Mouse (Mus musculus) forebrain, embryonic 12.5 days (tissue): ENCODE results near the gene Golt1a. TPM values are rescaled to one million over a fixed set of nuclear protein-coding genes. Genes with fewer than 3 reads are reported as not detected.

Source experiments
- ATAC-seq: fragments of 200-750 bp; cut with Nextera tagmentation; 2 replicates; pipeline ENCODE4 v1.8.0; 2017; ENCODE audit warnings: moderate TSS enrichment; ENCODE audit not compliant: low FRiP score
- H3K27ac ChIP-seq: fragments of 300-500 bp; sonication (generic); 2 replicates; pipeline ENCODE4 v1.5.1; 2016; ENCODE audit warnings: mild to moderate bottlenecking
- H3K27me3 ChIP-seq: fragments of 300-500 bp; sonication (generic); 2 replicates; pipeline ENCODE4 v1.6.1; 2016; ENCODE audit warnings: mild to moderate bottlenecking
- H3K36me3 ChIP-seq: fragments of 300-500 bp; sonication (generic); replicated peaks from 2 replicates; pipeline ENCODE4 v1.6.1; 2016; ENCODE audit warnings: mild to moderate bottlenecking
- H3K4me1 ChIP-seq: fragments of 300-500 bp; sonication (generic); 2 replicates; pipeline ENCODE4 v1.6.1; 2016
- H3K4me2 ChIP-seq: fragments of 300-500 bp; sonication (generic); 2 replicates; pipeline ENCODE4 v1.6.1; 2016; ENCODE audit warnings: mild to moderate bottlenecking, moderate library complexity
- H3K4me3 ChIP-seq: fragments of 300-500 bp; sonication (generic); replicated peaks from 2 replicates; pipeline ENCODE4 v1.5.1; 2016; ENCODE audit warnings: mild to moderate bottlenecking
- H3K9ac ChIP-seq: fragments of 300-500 bp; sonication (generic); 2 replicates; pipeline ENCODE4 v1.6.1; 2016; ENCODE audit warnings: mild to moderate bottlenecking
- H3K9me3 ChIP-seq: fragments of 300-500 bp; sonication (generic); 2 replicates; pipeline ENCODE4 v1.6.1; 2016
- WGBS: fragments of 180-500 bp; shearing (Covaris S2); methylation state at CpG from one replicate; pipeline ENCODE4 v1.1.7; 2016; 5-methylcytosine and 5-hydroxymethylcytosine counted together
- polyA plus RNA-seq: library from polyadenylated mRNA; unstranded; fragments of >200 nt; fragmentation: Nextera tagmentation; extraction: Ambion mirVana; gene quantifications from 2 replicates; pipeline ENCODE4 v1.2.1, GENCODE M21; 2016

Gene Golt1a
- polyA plus RNA-seq: not detected in 2 replicates

DNA sequence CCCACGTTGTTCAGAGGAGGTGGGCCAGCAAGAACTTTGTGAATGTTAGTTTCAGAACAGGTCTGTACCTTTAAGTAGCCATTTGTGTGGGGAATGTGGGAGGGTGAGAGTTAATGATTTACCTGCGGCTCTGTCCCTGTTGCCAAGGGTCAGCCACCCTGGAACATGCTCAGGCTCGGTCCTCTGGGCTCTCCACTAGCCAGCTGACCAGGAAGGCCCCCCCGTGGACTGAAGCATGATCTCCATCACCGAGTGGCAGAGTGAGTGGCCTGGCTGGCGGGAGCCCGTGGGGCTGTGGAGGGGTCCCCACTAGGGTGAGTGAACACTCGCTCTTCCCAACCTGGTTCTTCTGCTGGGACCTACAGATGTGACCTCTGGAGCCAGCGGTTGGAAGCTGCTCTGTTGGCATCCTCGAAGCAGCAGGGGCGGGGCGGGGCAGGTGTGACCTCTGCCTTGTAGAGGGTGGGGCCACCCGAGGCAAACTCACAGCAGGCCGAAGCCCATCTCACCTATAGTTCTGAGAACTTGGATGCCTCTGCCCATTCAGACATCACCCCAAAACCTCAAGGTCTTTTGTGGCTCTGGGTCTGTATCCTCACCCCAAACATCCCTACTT, at the start of gene Golt1a:
Golt1a (plus strand) TSS at position 149 of the 616 bp plus-strand sequence.
- Histone ChIP-seq H3K27me3 (peaks cover 12% of the 10 kb centered on the region; the same call in 1 of the 2 replicates), H3K9ac (no peak within 1 kb of the TSS), H3K4me1 (peaks cover 19% of the 10 kb centered on the region), H3K4me2 (no peak within 1 kb of the TSS), H3K27ac (no peak within 1 kb of the TSS), H3K9me3 (no peaks in the 10 kb centered on the region), H3K4me3 (no peak within 1 kb of the TSS), H3K36me3 (no peaks in the 10 kb centered on the region)
- 77% methylated on average over 14 of the region's 14 CpGs for WGBS
- no peak for ATAC-seq

DNA sequence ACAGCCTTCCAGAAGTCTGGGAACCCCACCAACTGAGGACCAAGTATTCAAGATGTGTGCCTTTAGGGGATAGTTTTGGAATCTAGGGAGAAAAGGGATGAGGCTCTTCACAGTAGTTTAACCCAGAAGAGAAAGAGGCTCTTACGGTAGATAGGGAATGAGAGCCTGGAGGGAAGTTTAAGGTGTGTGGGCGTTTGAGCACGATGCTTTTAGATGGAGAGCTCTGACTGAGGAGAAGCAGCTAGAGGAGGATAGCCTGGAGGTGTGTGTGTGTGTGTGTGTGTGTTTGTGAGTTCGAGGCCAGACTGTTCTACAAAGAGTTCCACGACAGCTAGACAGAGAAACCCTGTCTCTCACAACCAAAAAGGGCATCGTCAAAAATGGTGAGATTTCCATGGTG, 47.0 kb upstream of the Golt1a start:
- no peak overlapping the region for H3K4me2 ChIP-seq
- H3K27me3 ChIP-seq: no peaks in the 10 kb centered on the region
- H3K9me3 ChIP-seq: no peaks in the 10 kb centered on the region
- no peak for ATAC-seq
- H3K4me1 ChIP-seq: peaks cover 19% of the 10 kb centered on the region
- H3K4me3 ChIP-seq: no peak overlapping the region
- peaks cover 32% of the 10 kb centered on the region for H3K36me3 ChIP-seq
- WGBS: 93% methylated on average over 6 of the region's 6 CpGs
- no peak overlapping the region for H3K9ac ChIP-seq
- H3K27ac ChIP-seq: no peak overlapping the region

DNA sequence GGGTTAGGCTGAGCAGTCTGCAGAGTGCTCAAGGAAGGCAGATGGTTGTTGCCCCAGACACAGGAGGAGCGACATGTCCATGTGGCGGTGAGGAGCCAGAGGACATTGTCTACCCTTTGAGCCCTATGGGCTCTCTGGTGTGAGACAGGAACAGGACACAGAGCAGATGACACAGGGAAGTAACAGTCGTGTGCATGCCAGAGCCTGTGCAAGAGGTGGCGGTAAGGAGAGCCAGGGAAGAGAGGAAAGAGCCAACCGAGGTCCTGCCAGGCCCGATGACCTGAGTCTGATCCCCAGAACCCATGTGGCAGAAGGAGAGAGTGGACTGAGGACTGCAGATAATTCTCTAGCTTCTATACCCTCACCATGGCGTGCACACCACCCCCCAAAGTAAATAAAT, 46.5 kb upstream of the Golt1a start:
- Histone ChIP-seq H3K9me3 (no peaks in the 10 kb centered on the region), H3K4me3 (no peak overlapping the region), H3K4me2 (no peak overlapping the region), H3K36me3 (peaks cover 32% of the 10 kb centered on the region), H3K27ac (no peak overlapping the region), H3K4me1 (peaks cover 22% of the 10 kb centered on the region), H3K9ac (no peak overlapping the region), H3K27me3 (no peaks in the 10 kb centered on the region)
- no peak for ATAC-seq
- 86% methylated on average over 7 of the region's 7 CpGs for WGBS

DNA sequence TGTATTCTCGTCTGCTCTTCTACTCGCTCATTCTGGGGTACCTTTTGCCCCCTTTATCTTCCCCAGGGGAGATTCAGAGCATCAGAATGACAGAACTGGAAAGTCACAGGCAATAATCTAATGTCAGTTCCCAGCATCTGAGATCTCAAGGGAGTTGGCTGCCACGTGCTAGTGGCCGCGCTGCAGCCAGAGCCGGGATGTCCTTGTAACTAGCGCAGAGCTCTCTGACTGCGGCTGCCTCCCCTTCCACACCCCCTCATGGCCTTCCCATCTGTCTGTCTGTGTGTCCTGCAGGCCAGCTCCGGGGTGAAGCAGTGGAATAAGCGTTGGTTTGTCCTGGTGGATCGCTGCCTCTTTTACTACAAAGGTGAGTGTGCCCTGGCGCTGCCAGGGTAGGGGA, 45.2 kb upstream of the Golt1a start:
- no peak overlapping the region for H3K4me2 ChIP-seq
- H3K9ac ChIP-seq: no peak overlapping the region
- no peak overlapping the region for H3K4me3 ChIP-seq
- H3K36me3 ChIP-seq: peaks cover 34% of the 10 kb centered on the region
- WGBS: 85% methylated on average over 12 of the region's 12 CpGs
- no peak overlapping the region for H3K27ac ChIP-seq
- no peaks in the 10 kb centered on the region for H3K27me3 ChIP-seq
- peaks cover 30% of the 10 kb centered on the region for H3K4me1 ChIP-seq
- ATAC-seq: no peak
- no peaks in the 10 kb centered on the region for H3K9me3 ChIP-seq

DNA sequence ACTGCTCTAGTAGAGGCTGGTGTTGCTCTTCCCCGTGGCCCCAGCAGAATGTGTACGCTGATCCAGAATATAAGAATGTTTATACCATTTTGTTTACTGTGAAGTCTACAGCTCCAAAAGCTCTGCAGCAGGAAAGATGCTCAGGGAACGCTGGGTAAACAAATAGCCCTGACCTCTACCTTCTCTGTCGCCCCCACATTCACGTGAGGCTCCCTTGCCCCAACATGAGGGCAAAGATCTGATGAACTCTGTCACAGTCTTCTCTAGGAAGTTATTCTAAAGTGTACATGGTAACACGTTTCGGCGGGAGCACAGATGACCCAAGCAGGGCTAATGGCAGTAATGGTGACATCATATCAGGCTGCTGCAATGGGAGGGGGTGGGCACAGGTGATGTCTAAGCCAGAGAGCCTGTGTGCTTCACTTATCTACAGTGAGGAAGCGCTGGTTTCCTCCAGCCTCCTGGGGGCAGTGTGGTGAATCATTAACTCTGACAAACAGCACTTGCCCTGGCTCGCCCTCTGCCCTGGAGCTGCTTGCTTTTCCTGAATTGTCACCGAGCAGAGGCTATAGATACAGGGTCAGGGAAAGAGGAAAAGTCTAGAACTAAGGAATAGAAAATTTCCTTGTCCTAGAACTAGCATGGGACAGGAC, 44.4 kb upstream of the Golt1a start:
- H3K4me2 ChIP-seq: no peak overlapping the region
- no peak for ATAC-seq
- H3K9ac ChIP-seq: no peak overlapping the region
- no peak overlapping the region for H3K27ac ChIP-seq
- peaks cover 36% of the 10 kb centered on the region for H3K36me3 ChIP-seq
- no peak overlapping the region for H3K4me3 ChIP-seq
- H3K27me3 ChIP-seq: no peaks in the 10 kb centered on the region
- no peaks in the 10 kb centered on the region for H3K9me3 ChIP-seq
- peaks cover 32% of the 10 kb centered on the region for H3K4me1 ChIP-seq
- WGBS: 73% methylated on average over 11 of the region's 11 CpGs

DNA sequence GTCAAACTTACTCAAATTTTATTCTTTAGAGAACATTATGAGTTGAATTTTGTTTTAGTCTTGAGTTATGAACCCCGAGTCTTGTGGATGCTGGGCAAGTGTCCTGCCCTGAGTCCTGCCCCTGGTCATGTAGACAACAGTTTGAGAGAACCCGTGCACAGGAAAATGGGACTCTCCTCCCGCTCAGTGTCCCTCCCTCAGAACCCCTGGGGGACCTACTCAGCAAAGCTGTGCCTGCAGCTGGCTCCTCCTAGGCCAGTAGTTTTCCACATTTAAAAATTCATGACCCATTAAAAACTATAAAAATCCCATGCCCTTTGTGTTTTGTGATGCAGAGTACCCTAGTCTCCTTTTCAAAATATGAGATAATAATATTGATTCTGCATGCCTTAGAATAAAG, 42.5 kb upstream of the Golt1a start:
- peak overlapping the region; percentile 82 for H3K27ac ChIP-seq
- WGBS: 55% methylated on average over 3 of the region's 3 CpGs
- peaks cover 47% of the 10 kb centered on the region for H3K36me3 ChIP-seq
- no peak overlapping the region for H3K4me3 ChIP-seq
- H3K4me1 ChIP-seq: peaks cover 32% of the 10 kb centered on the region
- ATAC-seq: no peak
- H3K9me3 ChIP-seq: no peaks in the 10 kb centered on the region
- no peaks in the 10 kb centered on the region for H3K27me3 ChIP-seq
- H3K4me2 ChIP-seq: no peak overlapping the region
- H3K9ac ChIP-seq: peak overlapping the region; percentile 36; the same call in 1 of the 2 replicates

DNA sequence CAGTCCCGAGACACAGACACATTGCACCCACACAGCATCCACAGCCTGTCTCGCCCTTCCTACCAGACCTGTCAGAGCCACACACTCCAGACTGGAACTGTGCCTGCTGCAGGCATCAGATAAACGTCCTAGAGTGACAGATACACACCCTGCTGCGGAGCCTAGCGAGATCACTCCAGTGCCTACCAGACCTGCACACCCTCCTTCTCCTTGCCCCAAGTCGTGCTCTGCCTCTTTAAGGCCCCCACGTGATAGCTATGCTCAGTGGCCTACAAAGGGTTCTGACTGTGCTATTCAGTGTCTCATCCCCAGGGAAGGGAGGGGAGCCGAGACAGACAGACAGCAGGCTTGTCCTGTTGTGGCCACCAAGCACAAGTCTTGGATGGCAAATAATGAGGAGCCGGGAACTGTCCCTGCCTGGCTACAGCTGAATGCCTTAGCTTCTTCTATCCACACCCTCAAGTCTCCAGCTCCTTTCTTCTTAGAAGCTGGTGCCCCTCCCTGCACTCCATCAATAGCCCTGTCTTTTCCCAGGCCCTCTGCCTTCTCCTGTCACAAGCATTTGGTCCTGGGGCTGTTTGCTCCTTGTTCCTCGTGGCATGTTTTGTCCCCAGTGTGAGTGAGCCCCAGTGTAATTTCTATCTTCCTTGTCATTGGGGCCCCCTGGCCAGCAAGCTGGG, 41.6 kb upstream of the Golt1a start:
- WGBS: 19% methylated on average over 10 of the region's 10 CpGs
- peaks cover 47% of the 10 kb centered on the region for H3K36me3 ChIP-seq
- H3K27ac ChIP-seq: peak overlapping the region; percentile 82
- H3K4me3 ChIP-seq: no peak overlapping the region
- no peaks in the 10 kb centered on the region for H3K27me3 ChIP-seq
- peak; percentile 76 for ATAC-seq
- no peaks in the 10 kb centered on the region for H3K9me3 ChIP-seq
- no peak overlapping the region for H3K4me2 ChIP-seq
- peaks cover 32% of the 10 kb centered on the region for H3K4me1 ChIP-seq
- peak overlapping the region; percentile 36 for H3K9ac ChIP-seq

DNA sequence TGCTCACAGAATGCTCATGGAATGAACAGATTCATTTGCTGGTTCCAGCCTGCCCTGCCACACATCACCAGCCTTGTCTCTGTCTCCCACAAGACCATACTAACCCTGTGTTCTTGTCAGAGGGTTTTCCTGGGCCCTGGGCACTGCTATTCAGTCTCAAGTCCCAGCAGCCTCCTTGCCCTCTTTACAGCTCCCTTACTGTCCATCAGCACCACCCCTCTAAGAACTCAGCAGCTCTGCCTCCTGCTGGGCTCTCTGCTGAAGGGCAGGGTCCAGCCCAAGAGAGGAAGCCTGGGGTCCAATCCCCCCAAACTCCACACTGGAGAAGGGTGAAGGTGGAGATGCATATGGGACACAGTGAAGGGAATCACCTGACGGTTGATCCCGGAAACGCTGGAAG, 41.1 kb upstream of the Golt1a start:
- peak overlapping the region; percentile 36; the same call in 1 of the 2 replicates for H3K9ac ChIP-seq
- H3K36me3 ChIP-seq: peaks cover 50% of the 10 kb centered on the region
- peak; percentile 64 for ATAC-seq
- H3K27ac ChIP-seq: peak overlapping the region; percentile 82
- no peaks in the 10 kb centered on the region for H3K9me3 ChIP-seq
- 76% methylated on average over 3 of the region's 3 CpGs for WGBS
- H3K4me1 ChIP-seq: peaks cover 32% of the 10 kb centered on the region
- H3K27me3 ChIP-seq: no peaks in the 10 kb centered on the region
- H3K4me2 ChIP-seq: no peak overlapping the region
- no peak overlapping the region for H3K4me3 ChIP-seq

DNA sequence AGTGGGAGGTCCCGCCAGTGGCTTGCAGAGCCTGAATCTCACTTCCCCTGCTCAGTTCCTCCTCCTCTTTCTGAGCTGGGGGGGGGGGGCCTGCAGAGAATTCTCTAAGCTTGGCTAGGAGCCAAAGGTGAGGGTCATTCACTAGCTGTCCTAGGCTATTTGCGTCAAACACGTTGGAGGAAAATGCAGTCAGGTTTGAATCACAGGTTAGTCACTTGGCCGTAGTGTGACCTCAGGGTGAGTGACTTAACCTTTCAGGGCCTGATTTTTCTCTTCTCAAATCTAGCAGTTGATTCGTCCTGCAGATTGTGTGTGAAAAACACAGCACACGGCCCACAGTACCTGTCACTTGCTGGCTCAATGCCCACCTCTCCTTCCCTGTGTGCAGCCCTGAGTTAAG, 39.3 kb upstream of the Golt1a start:
- WGBS: 59% methylated on average over 6 of the region's 6 CpGs
- H3K27ac ChIP-seq: no peak overlapping the region
- no peak overlapping the region for H3K4me2 ChIP-seq
- no peak overlapping the region for H3K9ac ChIP-seq
- H3K4me1 ChIP-seq: peaks cover 32% of the 10 kb centered on the region
- no peak for ATAC-seq
- no peaks in the 10 kb centered on the region for H3K9me3 ChIP-seq
- no peak overlapping the region for H3K4me3 ChIP-seq
- no peaks in the 10 kb centered on the region for H3K27me3 ChIP-seq
- peaks cover 56% of the 10 kb centered on the region for H3K36me3 ChIP-seq

DNA sequence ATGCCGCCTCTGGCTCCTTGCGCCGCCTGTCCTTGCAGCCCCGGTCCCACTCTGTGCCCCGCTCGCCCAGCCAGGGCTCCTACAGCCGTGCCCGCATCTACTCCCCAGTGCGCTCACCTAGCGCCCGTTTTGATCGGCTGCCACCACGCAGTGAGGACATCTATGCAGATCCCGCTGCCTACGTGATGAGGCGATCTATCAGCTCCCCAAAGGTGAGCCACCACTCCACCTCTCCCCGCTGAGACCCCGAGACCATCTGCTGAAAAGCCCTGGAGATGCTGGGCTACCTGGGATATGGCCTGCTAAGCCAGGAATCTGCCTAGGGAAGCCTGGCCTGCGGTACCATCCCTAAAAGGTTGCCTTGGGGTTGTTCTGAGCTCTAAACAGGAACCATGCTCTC, 35.4 kb upstream of the Golt1a start:
- H3K9ac ChIP-seq: no peak overlapping the region
- no peaks in the 10 kb centered on the region for H3K9me3 ChIP-seq
- ATAC-seq: no peak
- peaks cover 22% of the 10 kb centered on the region for H3K4me1 ChIP-seq
- H3K27ac ChIP-seq: no peak overlapping the region
- no peak overlapping the region for H3K4me2 ChIP-seq
- 94% methylated on average over 19 of the region's 19 CpGs for WGBS
- no peaks in the 10 kb centered on the region for H3K27me3 ChIP-seq
- H3K36me3 ChIP-seq: peaks cover 60% of the 10 kb centered on the region
- H3K4me3 ChIP-seq: no peak overlapping the region

DNA sequence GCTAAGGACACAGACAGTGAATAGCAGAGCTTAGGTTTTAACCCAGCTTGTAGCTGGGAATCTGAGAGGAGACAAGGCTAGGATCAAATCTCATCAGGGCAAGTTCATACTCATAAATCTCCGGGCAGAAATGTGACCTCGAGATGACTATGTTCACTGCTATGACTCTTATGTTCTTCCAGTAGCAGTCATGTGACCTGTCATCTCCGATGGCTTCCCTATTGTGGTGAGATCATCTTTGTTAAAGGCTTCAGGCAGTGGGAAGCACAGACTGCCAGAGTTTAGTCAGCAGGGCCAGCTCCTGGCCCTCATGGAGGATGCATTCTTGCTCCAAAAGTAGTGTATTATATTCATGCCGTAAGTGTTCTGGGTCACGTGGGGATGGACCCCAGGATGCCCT, 32.6 kb upstream of the Golt1a start:
- Histone ChIP-seq H3K9ac (no peak overlapping the region), H3K9me3 (no peaks in the 10 kb centered on the region), H3K4me2 (no peak overlapping the region), H3K36me3 (peaks cover 56% of the 10 kb centered on the region), H3K4me3 (no peak overlapping the region), H3K4me1 (peaks cover 18% of the 10 kb centered on the region), H3K27ac (0 out of 2 replicates have a peak overlapping the region, but pooled peaks have one; percentile 25), H3K27me3 (no peaks in the 10 kb centered on the region)
- no peak for ATAC-seq
- 84% methylated on average over 5 of the region's 5 CpGs for WGBS

DNA sequence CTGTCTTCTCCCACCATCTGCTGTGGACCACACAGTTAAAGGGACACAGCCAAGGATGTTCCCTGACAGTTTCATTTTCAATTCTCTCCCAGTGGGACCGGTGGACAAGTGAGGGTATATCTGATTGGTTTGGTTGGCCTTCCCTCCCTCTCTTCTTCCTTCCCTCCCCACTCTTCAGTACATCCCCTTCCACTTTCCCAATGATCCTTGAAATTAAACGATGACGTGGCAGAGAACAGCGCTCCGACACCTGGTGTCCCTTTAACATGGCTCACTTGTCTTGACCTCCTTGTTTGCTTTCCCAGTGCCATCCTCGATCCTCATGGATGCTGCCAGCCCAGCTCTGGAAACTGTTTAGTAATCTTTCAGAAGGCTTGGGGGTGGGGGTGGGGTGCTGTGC, 31.1 kb upstream of the Golt1a start:
- no peak for ATAC-seq
- Histone ChIP-seq H3K36me3 (peaks cover 52% of the 10 kb centered on the region), H3K9ac (no peak overlapping the region), H3K4me2 (no peak overlapping the region), H3K4me1 (peaks cover 18% of the 10 kb centered on the region), H3K27me3 (no peaks in the 10 kb centered on the region), H3K27ac (no peak overlapping the region), H3K4me3 (no peak overlapping the region), H3K9me3 (no peaks in the 10 kb centered on the region)
- 86% methylated on average over 6 of the region's 6 CpGs for WGBS
